Mouse (Mus musculus) forebrain, postnatal 0 days (tissue): ENCODE data around the gene Gm49369. TPM values are rescaled to one million over a fixed set of nuclear protein-coding genes. Genes with fewer than 3 reads are reported as not detected.

ENCODE experiments used
- ATAC-seq: fragments of 200-750 bp; cut with Nextera tagmentation; 2 replicates; pipeline ENCODE4 v1.8.0; 2017; ENCODE audit warnings: mild to moderate bottlenecking, moderate library complexity
- DNase-seq: peaks from one replicate; pipeline ENCODE4 v3.0.0-alpha.2; 2015
- H3K27ac ChIP-seq: fragments of 300-500 bp; sonication (generic); 2 replicates; pipeline ENCODE4 v1.5.1; 2014; ENCODE audit warnings: low read depth, mild to moderate bottlenecking, antibody characterized with exemption, low read length, moderate library complexity, mixed read lengths
- H3K27me3 ChIP-seq: fragments of 300-500 bp; sonication (generic); 2 replicates; pipeline ENCODE4 v1.6.1; 2014; ENCODE audit warnings: mild to moderate bottlenecking, low read length, mixed read lengths; ENCODE audit not compliant: insufficient read depth
- H3K36me3 ChIP-seq: fragments of 300-500 bp; sonication (generic); 2 replicates; pipeline ENCODE4 v1.6.1; 2014; ENCODE audit warnings: mild to moderate bottlenecking, moderate library complexity; ENCODE audit not compliant: insufficient read depth
- H3K4me1 ChIP-seq: fragments of 300-500 bp; sonication (generic); 2 replicates; pipeline ENCODE4 v1.6.1; 2014; ENCODE audit warnings: antibody characterized with exemption; ENCODE audit not compliant: insufficient read depth
- H3K4me2 ChIP-seq: fragments of 300-500 bp; sonication (generic); 2 replicates; pipeline ENCODE4 v1.6.1; 2014; ENCODE audit warnings: low read depth, mild to moderate bottlenecking, moderate library complexity
- H3K4me3 ChIP-seq: fragments of 300-500 bp; sonication (generic); 2 replicates; pipeline ENCODE4 v1.5.1; 2014; ENCODE audit warnings: low read depth, low read length, mixed read lengths
- H3K9ac ChIP-seq: fragments of 300-500 bp; sonication (generic); 2 replicates; pipeline ENCODE4 v1.6.1; 2014; ENCODE audit warnings: mild to moderate bottlenecking
- H3K9me3 ChIP-seq: fragments of 300-500 bp; sonication (generic); 2 replicates; pipeline ENCODE4 v1.6.1; 2016; ENCODE audit warnings: low read length
- CTCF ChIP-seq: sonication (generic); IDR thresholded peaks from 2 replicates; pipeline ENCODE4 v1.5.1; 2016; ENCODE audit warnings: antibody characterized with exemption, control low read depth, low read depth
- WGBS: fragments of 180-500 bp; shearing (Covaris S2); extraction: QIAGEN DNeasy Blood & Tissue Kit; methylation state at CpG from one replicate; pipeline ENCODE4 v1.1.7; 2014; 5-methylcytosine and 5-hydroxymethylcytosine counted together
- polyA plus RNA-seq: library from polyadenylated mRNA; unstranded; fragments of >200 nt; fragmentation: Nextera tagmentation; extraction: Ambion mirVana; gene quantifications from 2 replicates; pipeline ENCODE4 v1.2.1, GENCODE M21; 2015
- total RNA-seq: library from RNA; depleted of rRNA; stranded (reverse); fragments of >200 nt; gene quantifications from 2 replicates; pipeline ENCODE4 v1.2.3, GENCODE M21; 2014

The Gm49369 gene
- total and polyA plus RNA-seq, 2 experiments from 2014 or later: 21.2 TPM; not detected in 1

DNA sequence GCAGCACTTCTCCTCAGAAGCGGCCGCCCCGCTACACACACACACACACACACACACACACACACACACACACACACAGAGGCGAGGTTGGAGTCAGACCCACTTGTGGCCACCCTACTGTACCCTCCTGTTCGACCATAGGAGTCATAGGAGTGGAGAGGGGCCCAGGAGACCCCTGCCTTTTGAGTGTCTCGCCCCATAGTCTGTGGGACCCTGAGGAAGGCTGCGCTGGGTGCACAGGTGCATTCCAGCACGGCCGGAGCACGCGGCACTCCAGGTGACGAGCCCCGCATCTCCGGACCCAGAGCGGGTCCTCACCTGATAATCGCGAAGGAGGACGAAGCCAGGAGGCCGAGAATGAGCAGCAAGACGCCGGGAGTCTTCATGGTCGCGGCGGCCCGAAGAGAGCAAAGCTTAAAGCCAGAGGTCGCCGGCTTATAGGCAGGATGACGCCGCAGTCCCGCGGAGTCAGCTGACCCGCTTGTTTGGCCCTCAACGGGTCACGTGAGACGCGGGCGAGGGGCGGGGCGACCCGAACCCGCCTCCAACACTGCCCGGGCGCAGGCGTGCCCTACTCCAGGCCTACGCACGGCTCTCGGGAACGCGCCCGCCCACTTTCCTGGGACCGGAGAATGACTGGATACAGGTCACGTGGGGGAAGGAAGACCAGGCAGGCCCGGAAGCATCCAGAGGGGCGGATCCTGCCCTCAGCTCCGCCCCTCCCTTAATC is 5.1 kb upstream of the Gm49369 start, which contains the start of gene Ctsd:
Ctsd (minus strand) TSS at position 620 of the 730 bp plus-strand sequence.
- DNase-seq (peak; percentile 96), ATAC-seq (peak; percentile 99)
- H3K27ac ChIP-seq: peak within 1 kb of the TSS; percentile 72
- TF ChIP-seq CTCF: no peak
- H3K27me3 ChIP-seq: no peaks in the 10 kb centered on the region
- no peaks in the 10 kb centered on the region for H3K9me3 ChIP-seq
- H3K4me1 ChIP-seq: peaks cover 13% of the 10 kb centered on the region
- H3K9ac ChIP-seq: peak within 1 kb of the TSS; percentile 82
- H3K36me3 ChIP-seq: peaks cover 26% of the 10 kb centered on the region
- 3% methylated on average over 55 of the region's 55 CpGs for WGBS
- peak within 1 kb of the TSS; percentile 64 for H3K4me3 ChIP-seq
- H3K4me2 ChIP-seq: peak within 1 kb of the TSS; percentile 76

- peak overlapping the region; percentile 64 for H3K4me3 ChIP-seq
- ATAC-seq (no peak), DNase-seq (no peak)
- H3K27me3 ChIP-seq: no peaks in the 10 kb centered on the region
- H3K4me1 ChIP-seq: peaks cover 13% of the 10 kb centered on the region
- H3K4me2 ChIP-seq: peak overlapping the region; percentile 76
- peak overlapping the region; percentile 82 for H3K9ac ChIP-seq
- H3K36me3 ChIP-seq: peaks cover 35% of the 10 kb centered on the region
- H3K9me3 ChIP-seq: no peaks in the 10 kb centered on the region
- TF ChIP-seq CTCF: no peak
- H3K27ac ChIP-seq: peak overlapping the region; percentile 0; the same call in 1 of the 2 replicates
- WGBS: 55% methylated on average over 6 of the region's 6 CpGs
Observed at GRCm38 (mm10) chr7:142386621-142387201, 4.2 kb upstream of the Gm49369 start.

DNA sequence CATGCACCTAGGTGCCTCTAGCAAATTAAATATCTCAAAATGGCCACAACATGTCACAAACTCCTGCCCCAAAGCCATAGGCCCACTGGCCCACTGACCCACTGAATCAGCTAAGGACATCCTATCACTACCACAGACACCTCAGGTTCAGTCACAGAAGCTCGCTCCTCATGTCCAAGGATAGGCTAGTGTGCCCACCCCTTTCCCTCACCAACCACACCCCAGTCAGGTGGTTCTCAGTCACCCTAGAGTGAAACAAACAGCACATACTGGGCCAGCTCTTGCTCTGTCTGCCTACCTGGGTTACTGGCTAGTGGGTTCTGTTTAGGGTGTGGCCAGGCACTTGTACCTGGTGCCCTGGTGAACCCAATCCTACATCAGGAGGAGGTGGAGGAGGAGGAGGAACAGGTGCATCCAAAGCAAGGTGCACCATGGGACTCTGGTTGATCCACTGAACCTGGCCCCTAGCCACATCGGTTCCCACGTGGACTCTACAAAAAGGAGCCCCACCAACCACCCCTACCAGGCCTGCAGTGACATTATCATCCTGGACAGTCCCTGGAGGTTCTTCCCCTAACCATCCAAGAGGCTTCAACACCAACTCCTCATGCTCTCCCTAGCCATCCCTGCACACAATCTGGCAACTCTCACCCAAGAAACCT is 3.4 kb upstream of the Gm49369 start:
- no peak for TF ChIP-seq CTCF
- H3K4me2 ChIP-seq: peak overlapping the region; percentile 76
- H3K36me3 ChIP-seq: peaks cover 43% of the 10 kb centered on the region
- WGBS: 89% methylated on average over 3 of the region's 3 CpGs
- H3K27ac ChIP-seq: no peak overlapping the region
- no peak overlapping the region for H3K9ac ChIP-seq
- H3K4me3 ChIP-seq: no peak overlapping the region
- no peaks in the 10 kb centered on the region for H3K27me3 ChIP-seq
- no peak for ATAC-seq
- no peak for DNase-seq
- H3K4me1 ChIP-seq: peaks cover 13% of the 10 kb centered on the region
- H3K9me3 ChIP-seq: no peaks in the 10 kb centered on the region

DNA sequence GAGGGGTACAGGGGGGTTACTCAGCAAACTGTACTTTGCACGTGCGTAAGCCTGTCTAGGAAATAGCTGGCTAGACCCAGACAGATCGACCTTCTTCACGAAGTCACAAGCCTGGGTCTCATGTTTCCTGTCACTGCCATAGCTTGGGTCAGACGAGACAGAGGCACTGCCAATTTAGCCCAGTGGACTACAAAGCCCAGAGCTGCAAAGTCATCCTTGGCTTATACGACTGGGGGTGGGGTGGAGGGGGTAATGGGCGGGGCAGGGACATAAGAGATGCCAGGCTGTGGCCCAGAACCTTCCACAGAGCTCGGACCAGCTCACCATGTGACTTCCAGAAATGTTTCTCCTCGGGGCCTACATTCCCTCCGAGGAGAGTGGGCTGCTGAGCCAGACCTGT is 1.8 kb upstream of the Gm49369 start:
- Histone ChIP-seq H3K4me3 (no peak overlapping the region), H3K4me1 (peaks cover 13% of the 10 kb centered on the region), H3K27ac (no peak overlapping the region), H3K4me2 (no peak overlapping the region), H3K36me3 (peaks cover 59% of the 10 kb centered on the region), H3K9ac (no peak overlapping the region), H3K27me3 (no peaks in the 10 kb centered on the region), H3K9me3 (no peaks in the 10 kb centered on the region)
- WGBS: 86% methylated on average over 10 of the region's 10 CpGs
- no peak for DNase-seq
- no peak for TF ChIP-seq CTCF
- no peak for ATAC-seq

DNA sequence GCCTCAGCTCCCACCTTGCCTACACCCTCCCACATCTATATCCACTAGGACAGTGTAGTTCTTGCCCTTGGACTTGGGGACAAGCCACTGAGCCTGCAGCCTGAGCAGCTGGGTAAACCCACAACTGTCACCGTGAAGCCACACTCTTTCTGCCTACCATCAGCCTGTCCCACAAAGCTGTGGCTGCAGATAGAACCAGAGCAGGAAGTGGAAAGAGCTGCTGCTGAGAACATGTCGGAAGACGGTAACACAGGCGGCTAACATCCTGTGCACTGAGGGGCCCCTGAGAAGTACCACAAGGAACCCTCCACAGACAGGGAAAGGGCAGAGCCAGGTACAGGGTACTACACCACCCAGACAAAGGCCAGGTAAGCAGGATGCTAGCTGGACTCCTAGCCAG is 1.3 kb downstream of the Gm49369 start:
- no peak overlapping the region for H3K9ac ChIP-seq

GRCm38 (mm10) chr7:142379186-142379585 is 3.3 kb downstream of the Gm49369 start:
- no peak for ATAC-seq
- Histone ChIP-seq H3K4me1 (no peaks in the 10 kb centered on the region), H3K36me3 (peaks cover 91% of the 10 kb centered on the region), H3K9me3 (no peaks in the 10 kb centered on the region), H3K27me3 (no peaks in the 10 kb centered on the region), H3K27ac (no peak overlapping the region), H3K4me3 (no peak overlapping the region), H3K4me2 (no peak overlapping the region), H3K9ac (no peak overlapping the region)
- no peak for DNase-seq
- TF ChIP-seq CTCF: no peak
- 91% methylated on average over 6 of the region's 6 CpGs for WGBS

More for the DNA sequence above, 1.3 kb downstream of the Gm49369 start:
- DNase-seq (no peak), ATAC-seq (no peak)
- Histone ChIP-seq H3K4me1 (peaks cover 4% of the 10 kb centered on the region; the same call in 1 of the 2 replicates), H3K4me3 (no peak overlapping the region), H3K27me3 (no peaks in the 10 kb centered on the region), H3K4me2 (no peak overlapping the region), H3K36me3 (peaks cover 90% of the 10 kb centered on the region), H3K9me3 (no peaks in the 10 kb centered on the region), H3K27ac (no peak overlapping the region)
- TF ChIP-seq CTCF: no peak
- WGBS: 94% methylated on average over 4 of the region's 4 CpGs
